Mouse (Mus musculus) CH12.LX (cell line): ENCODE data around the gene Rsrc1. TPM values are rescaled to one million over a fixed set of nuclear protein-coding genes. Genes with fewer than 3 reads are reported as not detected.

Experiments used
- DNase-seq: peaks from one replicate; pipeline ENCODE4 v3.0.0-alpha.2; 2013; ENCODE audit errors: extremely low read depth
- H3K27ac ChIP-seq: 2 replicates; pipeline ENCODE4 v1.5.1; 2012; ENCODE audit warnings: low read depth, mild to moderate bottlenecking, control low read depth, moderate library complexity; ENCODE audit not compliant: insufficient read depth
- H3K27me3 ChIP-seq: replicated peaks from 2 replicates; pipeline ENCODE3; 2012; ENCODE audit warnings: inconsistent platforms
- H3K36me3 ChIP-seq, 2 experiments: replicated peaks in 1 of 2; 2 replicates each; pipeline versions ENCODE3 to v1.6.1; 2012; ENCODE audit warnings: inconsistent platforms in 1 of 2, low read length in 1 of 2, mild to moderate bottlenecking in 1 of 2, mixed read lengths in 1 of 2, moderate library complexity in 1 of 2; ENCODE audit not compliant: control insufficient read depth in 1 of 2, insufficient read depth in 1 of 2
- H3K4me1 ChIP-seq, 2 experiments: 2 replicates each; pipeline ENCODE4 v1.6.1; 2012; ENCODE audit warnings: inconsistent platforms in 1 of 2, moderate library complexity in 1 of 2; ENCODE audit not compliant: insufficient read depth in 2 of 2, control insufficient read depth in 1 of 2
- H3K4me2 ChIP-seq: 2 replicates; pipeline ENCODE4 v1.6.1; 2012; ENCODE audit warnings: low read depth, mild to moderate bottlenecking, control low read depth; ENCODE audit not compliant: poor library complexity, insufficient read depth, severe bottlenecking
- H3K4me3 ChIP-seq, 3 experiments: fragments of 150-350 bp in 1 of 3; sonication (generic) in 1 of 3; replicated peaks in 1 of 3; 2 replicates each; pipeline versions ENCODE3 to v1.5.1; 2011 to 2012; ENCODE audit warnings: low read depth in 2 of 3, low read length in 2 of 3, mild to moderate bottlenecking in 2 of 3, moderate library complexity in 2 of 3, control low read depth in 1 of 3, improper control_type of control experiment in 1 of 3, inconsistent platforms in 1 of 3, mixed read lengths in 1 of 3; ENCODE audit not compliant: poor library complexity in 1 of 3
- H3K79me2 ChIP-seq: replicated peaks from 2 replicates; pipeline ENCODE4 v1.6.1; 2012; ENCODE audit warnings: mild to moderate bottlenecking, moderate library complexity; ENCODE audit not compliant: control insufficient read depth, poor library complexity, insufficient read depth, severe bottlenecking; ENCODE audit errors: extremely low read depth
- H3K9ac ChIP-seq: 2 replicates; pipeline ENCODE4 v1.6.1; 2012; ENCODE audit warnings: low read depth, mild to moderate bottlenecking, control low read depth, moderate library complexity; ENCODE audit not compliant: insufficient read depth
- H3K9me3 ChIP-seq: replicated peaks from 2 replicates; pipeline ENCODE3; 2012; ENCODE audit warnings: low read length, inconsistent platforms, mixed read lengths
- BHLHE40 ChIP-seq: IDR thresholded peaks from 2 replicates; pipeline ENCODE4 v1.6.1; 2011; ENCODE audit warnings: mild to moderate bottlenecking, low read depth, low read length, improper control_type of control experiment
- E2F4 ChIP-seq: IDR thresholded peaks from 2 replicates; pipeline ENCODE4 v1.6.1; 2011; ENCODE audit warnings: low read depth, low read length, improper control_type of control experiment; ENCODE audit not compliant: insufficient replicate concordance
- ELF1 ChIP-seq: IDR thresholded peaks from 2 replicates; pipeline ENCODE4 v1.6.1; 2014; ENCODE audit warnings: low read depth, mild to moderate bottlenecking, inconsistent platforms, low read length, improper control_type of control experiment
- ETS1 ChIP-seq: conservative IDR thresholded peaks from 2 replicates; pipeline ENCODE4 v1.6.1; 2012; ENCODE audit warnings: low read depth, mild to moderate bottlenecking, inconsistent platforms, low read length, improper control_type of control experiment, moderate library complexity
- HCFC1 ChIP-seq: IDR thresholded peaks from 2 replicates; pipeline ENCODE4 v1.6.1; 2012; ENCODE audit warnings: low read depth, mild to moderate bottlenecking, inconsistent platforms, low read length, improper control_type of control experiment
- IRF4 ChIP-seq: IDR thresholded peaks from 2 replicates; pipeline ENCODE4 v1.6.1; 2014; ENCODE audit warnings: low read depth, mild to moderate bottlenecking, inconsistent platforms, low read length, improper control_type of control experiment
- JUND ChIP-seq: conservative IDR thresholded peaks from 2 replicates; pipeline ENCODE4 v1.6.1; 2011; ENCODE audit warnings: low read depth, low read length, improper control_type of control experiment
- PAX5 ChIP-seq: IDR thresholded peaks from 2 replicates; pipeline ENCODE4 v1.6.1; 2012; ENCODE audit warnings: low read length, inconsistent platforms, mixed read lengths
- POLR2A ChIP-seq: IDR thresholded peaks from 2 replicates; pipeline ENCODE4 v1.6.1; 2011; ENCODE audit warnings: low read depth, mild to moderate bottlenecking, improper control_type of control experiment, low read length
- RAD21 ChIP-seq: IDR thresholded peaks from 2 replicates; pipeline ENCODE4 v1.6.1; 2011; ENCODE audit warnings: low read depth, mild to moderate bottlenecking, low read length, improper control_type of control experiment, moderate library complexity
- RCOR1 ChIP-seq: conservative IDR thresholded peaks from 2 replicates; pipeline ENCODE4 v1.6.1; 2012; ENCODE audit warnings: low read depth, mild to moderate bottlenecking, inconsistent platforms, low read length, improper control_type of control experiment
- SIN3A ChIP-seq: IDR thresholded peaks from 2 replicates; pipeline ENCODE4 v1.6.1; 2012; ENCODE audit warnings: low read length, improper control_type of control experiment, inconsistent platforms
- ZC3H11A ChIP-seq: IDR thresholded peaks from 2 replicates; pipeline ENCODE4 v1.6.1; 2012; ENCODE audit warnings: low read depth, mild to moderate bottlenecking, inconsistent platforms, low read length, improper control_type of control experiment
- ZKSCAN1 ChIP-seq: IDR thresholded peaks from 2 replicates; pipeline ENCODE4 v1.6.1; 2012; ENCODE audit warnings: low read depth, inconsistent platforms, low read length, improper control_type of control experiment, borderline replicate concordance
- ZMIZ1 ChIP-seq: IDR thresholded peaks from 2 replicates; pipeline ENCODE4 v1.6.1; 2012; ENCODE audit warnings: low read depth, mild to moderate bottlenecking, inconsistent platforms, low read length, improper control_type of control experiment
- dilution Hi-C: fragments of 300-500 bp; cut with MboI; formaldehyde crosslinking; loops from 2 replicates; pipeline ENCODE4 v1.14.3; 2020; ENCODE audit warnings: low sequenced_read_pairs; ENCODE audit not compliant: extremely low pct_unique_long_range_greater_than_20kb, extremely low pct_ligation_motif_present
- in situ Hi-C: fragments of 300-500 bp; cut with MboI; formaldehyde crosslinking; loops from 3 replicates; pipeline ENCODE4 v1.14.3; 2019; ENCODE audit warnings: low sequenced_read_pairs, low pct_ligation_motif_present, low pct_unique_long_range_greater_than_20kb, mixed read lengths
- polyA plus RNA-seq: library from polyadenylated mRNA; unstranded; fragments of >175 nt; gene quantifications from 2 replicates; pipeline ENCODE4 v1.2.1, GENCODE M21; 2012; ENCODE audit warnings: low read depth; ENCODE audit not compliant: insufficient read length
- total RNA-seq, 2 experiments: library from RNA; depleted of rRNA; stranded (reverse); fragments of 300-350 nt in 1 of 2; fragments of >200 nt in 1 of 2; gene quantifications; 2 replicates each; pipeline ENCODE4 v1.2.3; 2012 to 2014

Gene Rsrc1
- total and polyA plus RNA-seq, 3 experiments, result 28.9 to 50.9 (median 34.0) TPM

DNA sequence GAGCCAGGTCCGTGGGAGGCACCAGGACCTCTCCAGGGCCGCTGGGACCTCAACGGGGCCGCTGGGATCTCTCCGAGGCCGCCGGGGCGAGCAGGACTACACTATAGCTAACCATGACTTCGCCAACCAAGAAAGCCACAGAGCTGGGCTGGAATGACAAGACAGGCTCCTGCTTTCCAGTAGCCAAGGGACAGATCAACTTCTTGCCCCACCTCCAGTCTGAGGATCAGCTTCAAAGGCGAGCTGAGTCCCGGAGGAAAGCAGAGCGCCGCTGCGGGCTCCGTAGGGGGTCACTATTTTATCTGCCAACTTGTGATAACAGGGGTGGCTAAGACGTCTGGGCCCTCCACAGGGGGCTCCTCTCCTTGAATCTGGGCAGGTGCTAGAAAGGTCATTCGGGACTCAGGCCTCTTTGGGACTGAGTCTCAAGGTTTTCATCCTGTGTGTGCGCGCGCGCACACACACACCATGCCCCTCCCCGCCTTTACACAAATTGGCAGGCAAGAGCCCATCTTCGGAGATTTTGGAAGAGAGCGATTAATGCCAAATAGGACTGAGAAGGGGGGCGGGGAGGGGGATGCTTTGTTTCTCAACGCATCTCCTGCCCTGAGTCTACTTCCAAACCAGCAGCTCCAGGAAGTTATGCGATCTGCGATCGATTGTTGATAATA lies 10.4 kb upstream of the Rsrc1 start:
- Histone ChIP-seq H3K27ac (no peak overlapping the region), H3K9me3 (peaks cover 4% of the 10 kb centered on the region), H3K4me2 (no peak overlapping the region), H3K9ac (no peak overlapping the region), H3K4me3 (no peak overlapping the region), H3K4me1 (no peaks in the 10 kb centered on the region), H3K36me3 (peaks cover 8% of the 10 kb centered on the region in 2 experiments), H3K79me2 (no peaks in the 10 kb centered on the region), H3K27me3 (no peaks in the 10 kb centered on the region)
- DNase-seq, result no peak
- TF ChIP-seq ETS1 (no peak), BHLHE40 (no peak), JUND (no peak)
- dilution Hi-C loops, result no loop called here
- in situ Hi-C loops, result no loop called here

GRCm38 (mm10) chr3:66972191-66972950 lies 8.8 kb upstream of the Rsrc1 start:
- H3K4me2 ChIP-seq, result no peak overlapping the region
- no peaks in the 10 kb centered on the region for H3K27me3 ChIP-seq
- H3K9me3 ChIP-seq, result peaks cover 4% of the 10 kb centered on the region
- no peak overlapping the region for H3K9ac ChIP-seq
- peaks cover 8% of the 10 kb centered on the region in 2 experiments for H3K36me3 ChIP-seq
- dilution Hi-C loops, result no loop called here
- H3K27ac ChIP-seq, result no peak overlapping the region
- no peak overlapping the region for H3K4me3 ChIP-seq
- in situ Hi-C loops, result no loop called here
- no peaks in the 10 kb centered on the region for H3K79me2 ChIP-seq
- H3K4me1 ChIP-seq, result peaks cover 0 to 6% of the 10 kb centered on the region in 2 experiments; a peak in 1 of 4 replicates
- no peak for DNase-seq
- no peak for TF ChIP-seq ZMIZ1
- no peak for TF ChIP-seq PAX5
- TF ChIP-seq HCFC1, result no peak
- no peak for TF ChIP-seq SIN3A
- no peak for TF ChIP-seq ELF1
- TF ChIP-seq POLR2A, result no peak
- TF ChIP-seq JUND, result no peak
- no peak for TF ChIP-seq E2F4
- no peak for TF ChIP-seq IRF4
- no peak for TF ChIP-seq ZKSCAN1
- no peak for TF ChIP-seq RCOR1
- TF ChIP-seq ZC3H11A, result no peak
- TF ChIP-seq RAD21, result no peak
- TF ChIP-seq, all 38 proteins: peak for 0
